Comparison of ENCODE assay signal across 13 mouse cellular contexts in the genomic region with DNA sequence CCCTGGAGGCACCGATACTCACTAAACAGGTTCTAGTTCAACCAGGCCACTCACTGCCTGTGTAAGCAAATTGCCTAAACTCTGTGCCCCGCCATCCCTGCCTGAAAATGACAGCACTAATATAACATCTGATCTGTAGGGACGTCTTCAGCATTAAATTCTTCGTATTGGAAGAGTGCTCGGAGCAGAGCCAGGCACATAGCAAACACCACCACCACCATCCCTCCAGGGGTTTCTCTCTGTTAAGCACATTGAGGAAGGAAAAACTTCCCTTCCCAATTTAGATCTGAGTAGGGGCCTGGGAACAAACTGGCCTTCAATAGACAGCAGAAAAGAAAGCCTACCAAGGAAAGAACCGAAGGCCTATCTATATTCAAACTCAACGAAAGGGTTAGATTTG.
A peak's percentile ranks its signal among the peaks of the same experiment; 100 is the strongest.
DNase-seq lines count a peak whose midpoint lies in the region; ATAC-seq and TF ChIP-seq lines count a peak whose summit lies in the region.
"Had no signal": no experiment of that assay in that cellular context is flagged by ENCODE, and none has a peak within 500 bp of the region (broad histone marks: within the 10 kb centered on the region; RNA-seq: fewer than 3 reads in every experiment).

No protein-coding gene starts in this region.

- peaks cover 16% of the 10 kb centered on the region for H3K4me1 ChIP-seq in heart, adult 2 months (ENCODE audit: control insufficient read depth, insufficient read depth, low read length)
- peaks cover 32% of the 10 kb centered on the region for H3K4me1 ChIP-seq in lung, embryonic 16.5 days (replicated peaks; ENCODE audit: control insufficient read depth, insufficient read depth, low read length)

- no peak for TF ChIP-seq CTCF in heart, adult 2 months (IDR thresholded peaks at IDR 0.05)

- no peak for TF ChIP-seq EP300 in heart, adult 2 months (IDR thresholded peaks at IDR 0.05; ENCODE audit: insufficient read depth, low read depth, low read length)

- no peaks in the 10 kb centered on the region for H3K79me2 ChIP-seq in heart, adult 2 months (replicated peaks; ENCODE audit: control insufficient read depth, insufficient read depth, low read length)

- WGBS in heart, adult 2 months = 52% methylated on average over 7 of the region's 7 CpGs
- 53% methylated on average over 7 of the region's 7 CpGs for WGBS in lung, embryonic 16.5 days

- no peak overlapping the region for H3K4me2 ChIP-seq in lung, embryonic 16.5 days (ENCODE audit: low read depth, low read length)
- H3K4me2 ChIP-seq: forebrain, embryonic 15.5 days; limb, embryonic 12.5 days; neural tube, embryonic 13.5 days had no signal

- H3K9me3 ChIP-seq in lung, embryonic 16.5 days (ENCODE audit: control insufficient read depth, low read length) = no peaks in the 10 kb centered on the region
- H3K9me3 ChIP-seq: forebrain, embryonic 15.5 days; limb, embryonic 12.5 days; neural tube, embryonic 13.5 days had no signal

- ATAC-seq in lung, embryonic 16.5 days (ENCODE audit: low read depth) = no peak
- ATAC-seq: forebrain, embryonic 15.5 days; liver, postnatal 0 days had no signal

- peaks cover 3% of the 10 kb centered on the region; the same call in 1 of the 2 replicates for H3K36me3 ChIP-seq in heart, adult 2 months (ENCODE audit: control insufficient read depth, insufficient read depth, low read length)
- no peaks in the 10 kb centered on the region for H3K36me3 ChIP-seq in lung, embryonic 16.5 days (ENCODE audit: control insufficient read depth, insufficient read depth, low read length)
- H3K36me3 ChIP-seq: forebrain, embryonic 15.5 days; limb, embryonic 12.5 days; neural tube, embryonic 13.5 days had no signal

- no peak overlapping the region for H3K4me3 ChIP-seq in heart, adult 2 months
- no peak overlapping the region for H3K4me3 ChIP-seq in lung, embryonic 16.5 days (ENCODE audit: low read length)
- H3K4me3 ChIP-seq: forebrain, embryonic 15.5 days; limb, embryonic 12.5 days; neural tube, embryonic 13.5 days had no signal

- intact Hi-C loops in heart, adult 2 months (cut with DNase I) = loop anchor here (2.0 to 10.0 kb wide), 3 partner anchors 22 to 508 kb away; no protein-coding TSS in a partner anchor

- H3K9ac ChIP-seq in heart, adult 2 months (ENCODE audit: low read depth, low read length) = no peak overlapping the region
- H3K9ac ChIP-seq in lung, embryonic 16.5 days (ENCODE audit: low read length) = no peak overlapping the region
- H3K9ac ChIP-seq: forebrain, embryonic 15.5 days; limb, embryonic 12.5 days; liver, postnatal 0 days; neural tube, embryonic 13.5 days had no signal

- H3K27ac ChIP-seq in heart, adult 2 months = peak overlapping the region; percentile 81
- peak overlapping the region; percentile 84 for H3K27ac ChIP-seq in lung, embryonic 16.5 days (ENCODE audit: low read length)
- H3K27ac ChIP-seq: forebrain, embryonic 15.5 days; limb, embryonic 12.5 days; neural tube, embryonic 13.5 days had no signal

- DNase-seq in heart, adult 2 months = no peak
- DNase-seq in heart, postnatal 4 days = no peak
- DNase-seq in kidney, adult 9 months = peak; percentile 39
- DNase-seq in kidney, adult 11 months = no peak
- no peak for DNase-seq in lung, postnatal 36 days
- no peak for DNase-seq in cerebellum, adult 11 months
- no peak for DNase-seq in right cerebral cortex, postnatal 25 days
- DNase-seq: cerebellum, postnatal 10 days; liver, postnatal 0 days had no signal

- H3K27me3 ChIP-seq in heart, adult 2 months (ENCODE audit: control insufficient read depth, insufficient read depth, low read length) = no peaks in the 10 kb centered on the region
- H3K27me3 ChIP-seq in lung, embryonic 16.5 days (ENCODE audit: control insufficient read depth, insufficient read depth, low read depth, low read length) = no peaks in the 10 kb centered on the region
- H3K27me3 ChIP-seq: forebrain, embryonic 15.5 days; limb, embryonic 12.5 days; neural tube, embryonic 13.5 days had no signal

- no peak for TF ChIP-seq POLR2A in heart, adult 2 months (IDR thresholded peaks at IDR 0.05; ENCODE audit: insufficient read depth, low read depth, low read length)
